Mouse (Mus musculus): ENCODE results near the gene Cd24a.

GRCm38 (mm10) chr10:43550923-43551322, 27.2 kb upstream of the Cd24a start:
- TF ChIP-seq CTCF (IDR thresholded peaks at IDR 0.05) (no peak), POLR2A (IDR thresholded peaks at IDR 0.05; ENCODE audit: insufficient read depth, low read depth, low read length) (no peak), EP300 (IDR thresholded peaks at IDR 0.05; ENCODE audit: insufficient read depth, low read depth, low read length) (no peak)
